Mouse (Mus musculus) brain, embryonic 14.5 days (tissue): ENCODE data around the gene Ddr2.

ENCODE experiments used
- CTCF ChIP-seq: fragments of 200-500 bp; IDR thresholded peaks from 2 replicates; pipeline ENCODE4 v1.5.1; 2012; ENCODE audit warnings: inconsistent platforms, mild to moderate bottlenecking, moderate library complexity, borderline replicate concordance; ENCODE audit not compliant: insufficient read depth, insufficient read length; ENCODE audit errors: extremely low read depth
- POLR2A ChIP-seq: fragments of 200-500 bp; IDR thresholded peaks from 2 replicates; pipeline ENCODE4 v1.6.1; 2012; ENCODE audit warnings: mild to moderate bottlenecking, inconsistent platforms, borderline replicate concordance; ENCODE audit not compliant: poor library complexity, insufficient read depth, insufficient read length, severe bottlenecking; ENCODE audit errors: extremely low read depth

GRCm38 (mm10) chr1:169928454-169928971 lies 182.0 kb downstream of the Ddr2 start, which contains the start of gene Ccdc190:
- TF ChIP-seq CTCF (no peak), POLR2A (no peak)
